Mouse (Mus musculus): Measurements from ENCODE around the gene BC024978. TPM values are rescaled to one million over a fixed set of nuclear protein-coding genes. Genes with fewer than 3 reads are reported as not detected.

BC024978 gene
- total and polyA plus RNA-seq, 3 experiments, result 11.3 to 14.2 (median 14.2) TPM

GRCm38 (mm10) chr7:27164112-27164947, 31.3 kb upstream of the BC024978 start:
- peak overlapping the region; percentile 64; the same call in 1 of the 2 replicates for H3K9ac ChIP-seq (ENCODE audit: low read depth, low read length)
- H3K27me3 ChIP-seq (ENCODE audit: control insufficient read depth, insufficient read depth, low read length), result no peaks in the 10 kb centered on the region
- no peak overlapping the region; the same call in 1 of the 2 replicates for H3K27ac ChIP-seq
- H3K36me3 ChIP-seq (ENCODE audit: control insufficient read depth, insufficient read depth, low read length), result peaks cover 7% of the 10 kb centered on the region; the same call in 1 of the 2 replicates
- WGBS, result 79% methylated on average over 33 of the region's 33 CpGs
- H3K79me2 ChIP-seq (replicated peaks; ENCODE audit: control insufficient read depth, insufficient read depth, low read length), result peaks cover 8% of the 10 kb centered on the region
- intact Hi-C loops (cut with DNase I), result loop anchor here (5.0 to 10.0 kb wide), 2 partner anchors 163 to 310 kb away; partner anchors contain the start of gene Sertad3
- H3K4me1 ChIP-seq (ENCODE audit: control insufficient read depth, insufficient read depth, low read length), result peaks cover 37% of the 10 kb centered on the region
- peak overlapping the region; percentile 6; the same call in 1 of the 2 replicates for H3K4me3 ChIP-seq
- TF ChIP-seq CTCF (IDR thresholded peaks at IDR 0.05) (no peak), EP300 (IDR thresholded peaks at IDR 0.05; ENCODE audit: insufficient read depth, low read depth, low read length) (no peak), POLR2A (IDR thresholded peaks at IDR 0.05; ENCODE audit: insufficient read depth, low read depth, low read length) (no peak)
- DNase-seq, result peak in 1 of 2 experiments; percentile 32

- Histone ChIP-seq H3K36me3 (ENCODE audit: control insufficient read depth, insufficient read depth, low read length) (peaks cover 7% of the 10 kb centered on the region; the same call in 1 of the 2 replicates), H3K4me1 (ENCODE audit: control insufficient read depth, insufficient read depth, low read length) (peaks cover 35% of the 10 kb centered on the region), H3K9ac (ENCODE audit: low read depth, low read length) (peak overlapping the region; percentile 64), H3K79me2 (replicated peaks; ENCODE audit: control insufficient read depth, insufficient read depth, low read length) (peaks cover 8% of the 10 kb centered on the region), H3K27ac (peak overlapping the region; percentile 95), H3K4me3 (peak overlapping the region; percentile 72), H3K27me3 (ENCODE audit: control insufficient read depth, insufficient read depth, low read length) (no peaks in the 10 kb centered on the region)
- WGBS, result 60% methylated on average over 23 of the region's 23 CpGs
- intact Hi-C loops (cut with DNase I), result loop anchor here (10.0 kb wide), 1 partner anchor 310 kb away; the partner anchor contains the start of gene Sertad3
- peak; percentile 49 to 55 for DNase-seq
- TF ChIP-seq CTCF (IDR thresholded peaks at IDR 0.05) (no peak), POLR2A (IDR thresholded peaks at IDR 0.05; ENCODE audit: insufficient read depth, low read depth, low read length) (no peak), EP300 (IDR thresholded peaks at IDR 0.05; ENCODE audit: insufficient read depth, low read depth, low read length) (no peak)
Observed at GRCm38 (mm10) chr7:27165007-27165655, 30.4 kb upstream of the BC024978 start.

- Histone ChIP-seq H3K36me3 (ENCODE audit: control insufficient read depth, insufficient read depth, low read length) (peaks cover 4% of the 10 kb centered on the region; the same call in 1 of the 2 replicates), H3K27ac (peak overlapping the region; percentile 95), H3K27me3 (ENCODE audit: control insufficient read depth, insufficient read depth, low read length) (no peaks in the 10 kb centered on the region), H3K4me1 (ENCODE audit: control insufficient read depth, insufficient read depth, low read length) (peaks cover 32% of the 10 kb centered on the region), H3K4me3 (peak overlapping the region; percentile 72), H3K79me2 (replicated peaks; ENCODE audit: control insufficient read depth, insufficient read depth, low read length) (peaks cover 8% of the 10 kb centered on the region), H3K9ac (ENCODE audit: low read depth, low read length) (peak overlapping the region; percentile 81)
- TF ChIP-seq POLR2A (IDR thresholded peaks at IDR 0.05; ENCODE audit: insufficient read depth, low read depth, low read length) (no peak; the same call in 1 of the 2 replicates), CTCF (IDR thresholded peaks at IDR 0.05) (no peak), EP300 (IDR thresholded peaks at IDR 0.05; ENCODE audit: insufficient read depth, low read depth, low read length) (no peak)
- WGBS, result 4% methylated on average over 8 of the region's 8 CpGs
- intact Hi-C loops (cut with DNase I), result loop anchor here (2.0 to 10.0 kb wide), 2 partner anchors 29 to 309 kb away; partner anchors contain the start of genes BC024978 and Sertad3
- DNase-seq, result no peak
Observed at GRCm38 (mm10) chr7:27165696-27166095, 29.9 kb upstream of the BC024978 start.

GRCm38 (mm10) chr7:27166229-27166613, 29.4 kb upstream of the BC024978 start:
- H3K27me3 ChIP-seq (ENCODE audit: control insufficient read depth, insufficient read depth, low read length), result no peaks in the 10 kb centered on the region
- intact Hi-C loops (cut with DNase I), result loop anchor here (2.0 to 10.0 kb wide), 2 partner anchors 29 to 309 kb away; partner anchors contain the start of genes BC024978 and Sertad3
- H3K4me3 ChIP-seq, result peak overlapping the region; percentile 72
- peaks cover 8% of the 10 kb centered on the region for H3K79me2 ChIP-seq (replicated peaks; ENCODE audit: control insufficient read depth, insufficient read depth, low read length)
- H3K27ac ChIP-seq, result peak overlapping the region; percentile 95
- TF ChIP-seq POLR2A (IDR thresholded peaks at IDR 0.05; ENCODE audit: insufficient read depth, low read depth, low read length) (peak; percentile 80), EP300 (IDR thresholded peaks at IDR 0.05; ENCODE audit: insufficient read depth, low read depth, low read length) (0 out of 2 replicates have a peak, but pooled peaks have one; percentile 65), CTCF (IDR thresholded peaks at IDR 0.05) (no peak)
- peak overlapping the region; percentile 81 for H3K9ac ChIP-seq (ENCODE audit: low read depth, low read length)
- WGBS, result 0% methylated on average over 23 of the region's 43 CpGs
- peaks cover 28% of the 10 kb centered on the region for H3K4me1 ChIP-seq (ENCODE audit: control insufficient read depth, insufficient read depth, low read length)
- peaks cover 4% of the 10 kb centered on the region; the same call in 1 of the 2 replicates for H3K36me3 ChIP-seq (ENCODE audit: control insufficient read depth, insufficient read depth, low read length)
- peak; percentile 92 to 94 for DNase-seq

GRCm38 (mm10) chr7:27166614-27167474, 28.7 kb upstream of the BC024978 start, which contains the start of gene Egln2:
Gene Egln2 (minus strand): TSS chr7:27166802.
- peak within 1 kb of the TSS; percentile 81 for H3K9ac ChIP-seq (ENCODE audit: low read depth, low read length)
- peaks cover 8% of the 10 kb centered on the region for H3K79me2 ChIP-seq (replicated peaks; ENCODE audit: control insufficient read depth, insufficient read depth, low read length)
- peak within 1 kb of the TSS; percentile 72 for H3K4me3 ChIP-seq
- WGBS, result under 1% methylated on average over 53 of the region's 61 CpGs
- TF ChIP-seq POLR2A (IDR thresholded peaks at IDR 0.05; ENCODE audit: insufficient read depth, low read depth, low read length) (peak; percentile 86), EP300 (IDR thresholded peaks at IDR 0.05; ENCODE audit: insufficient read depth, low read depth, low read length) (0 out of 2 replicates have a peak, but pooled peaks have one; percentile 59), CTCF (IDR thresholded peaks at IDR 0.05) (no peak)
- H3K36me3 ChIP-seq (ENCODE audit: control insufficient read depth, insufficient read depth, low read length), result peaks cover 4% of the 10 kb centered on the region; the same call in 1 of the 2 replicates
- H3K27ac ChIP-seq, result peak within 1 kb of the TSS; percentile 95
- intact Hi-C loops (cut with DNase I), result loop anchor here (2.0 to 10.0 kb wide), 2 partner anchors 28 to 308 kb away; partner anchors contain the start of genes BC024978 and Sertad3
- H3K27me3 ChIP-seq (ENCODE audit: control insufficient read depth, insufficient read depth, low read length), result no peaks in the 10 kb centered on the region
- peak; percentile 95 to 97 for DNase-seq
- peaks cover 24% of the 10 kb centered on the region for H3K4me1 ChIP-seq (ENCODE audit: control insufficient read depth, insufficient read depth, low read length)
